Mouse (Mus musculus): ENCODE measurements around the gene Lhfp.
A peak's percentile ranks its signal among the peaks of the same experiment; 100 is the strongest.

Lhfp gene

DNA sequence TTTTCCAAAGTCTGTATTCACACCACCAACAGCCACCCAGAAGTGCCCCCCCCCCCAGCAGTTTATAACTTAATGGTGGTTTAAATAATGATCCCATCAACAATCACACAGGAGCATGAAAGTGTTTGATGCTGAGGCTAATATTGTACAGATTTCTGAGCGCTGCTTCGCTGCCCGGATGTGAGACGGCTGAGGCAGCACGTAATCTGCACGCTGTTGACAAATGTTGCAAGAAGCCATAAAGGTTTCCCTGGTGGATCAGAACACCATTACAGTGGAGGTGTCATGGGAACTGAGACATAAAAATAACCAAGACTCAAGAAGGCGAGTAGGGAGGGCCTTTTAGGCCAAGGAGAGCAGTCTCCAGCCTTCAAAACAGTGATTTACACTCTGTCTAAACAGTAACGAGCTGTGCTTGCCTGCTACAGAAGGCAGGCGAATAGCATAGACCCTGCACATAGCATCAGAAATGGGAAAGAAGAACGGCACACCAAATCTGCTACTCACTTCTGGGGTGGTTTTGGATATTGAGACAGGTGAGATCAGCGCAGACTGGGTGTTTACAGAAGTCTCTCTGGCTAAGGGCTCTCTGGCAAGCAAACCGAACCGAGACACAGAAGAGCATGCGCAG is 248.4 kb downstream of the Lhfp start:
- no peak for DNase-seq

DNA sequence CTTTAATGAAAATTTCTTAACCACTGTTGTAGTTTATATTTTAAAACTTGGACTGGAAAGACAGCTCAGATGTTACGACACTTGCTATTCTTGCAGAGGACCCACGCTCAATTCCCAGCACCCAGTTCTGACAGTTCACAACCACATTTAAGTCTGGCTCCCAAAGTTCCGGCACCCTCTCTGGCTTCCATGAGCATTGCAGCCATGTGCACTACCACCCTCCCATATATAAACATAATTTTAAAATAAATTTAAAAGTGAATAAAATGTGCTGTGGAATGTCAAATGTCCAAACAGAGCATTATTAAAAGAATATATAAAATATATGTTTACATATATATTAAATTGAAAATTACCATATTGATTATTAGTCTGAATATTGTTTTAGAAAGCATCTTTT is 249.9 kb downstream of the Lhfp start:
- DNase-seq, result no peak

GRCm38 (mm10) chr3:53291945-53292344 is 250.6 kb downstream of the Lhfp start:
- DNase-seq, result no peak

DNA sequence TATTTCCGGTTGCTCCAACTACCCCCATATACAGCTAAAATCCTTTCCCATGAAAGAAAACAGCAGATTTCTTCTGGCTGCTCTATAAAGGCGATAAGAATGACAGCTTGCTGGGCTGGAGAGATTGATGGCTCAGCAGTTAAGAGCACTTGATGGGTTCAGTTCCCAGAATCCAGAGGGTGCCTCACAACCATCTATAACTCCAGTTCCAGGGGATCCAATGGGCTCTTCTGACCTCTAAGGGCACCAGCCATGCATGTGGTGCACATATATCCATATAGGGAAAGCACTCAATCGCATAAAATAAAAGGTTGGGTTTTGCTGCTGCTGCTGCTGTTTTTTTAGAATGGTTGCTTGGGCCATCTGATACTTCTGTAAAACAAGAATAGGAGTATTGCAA is 251.1 kb downstream of the Lhfp start:
- DNase-seq, result no peak

- DNase-seq, result no peak
Observed at GRCm38 (mm10) chr3:53292979-53293378, 251.7 kb downstream of the Lhfp start.

DNA sequence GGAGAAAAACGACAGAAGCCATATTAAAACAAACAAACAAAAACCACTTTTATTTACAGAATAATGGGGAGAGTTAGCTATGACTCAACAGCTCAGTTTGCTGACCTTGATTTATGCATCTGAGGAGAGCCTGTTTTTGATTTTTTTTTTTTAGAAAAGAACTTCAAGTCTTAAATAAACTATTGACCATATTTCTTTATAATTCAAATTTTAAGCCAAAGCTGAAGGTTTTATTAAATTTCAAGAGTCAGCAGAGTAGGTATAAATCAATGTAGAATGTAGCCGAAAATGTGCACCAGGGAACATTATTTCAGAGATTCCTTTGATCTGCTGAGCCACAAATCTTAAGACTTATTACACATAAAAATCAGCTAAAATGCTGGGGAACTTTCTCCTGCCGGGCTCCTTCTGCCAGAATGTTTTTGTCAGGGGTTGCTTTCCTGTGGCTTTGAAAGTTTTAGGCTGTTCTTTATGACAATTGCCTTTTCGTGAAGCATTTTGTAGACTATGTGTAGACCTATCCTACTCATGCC is 252.6 kb downstream of the Lhfp start:
- no peak for DNase-seq

DNA sequence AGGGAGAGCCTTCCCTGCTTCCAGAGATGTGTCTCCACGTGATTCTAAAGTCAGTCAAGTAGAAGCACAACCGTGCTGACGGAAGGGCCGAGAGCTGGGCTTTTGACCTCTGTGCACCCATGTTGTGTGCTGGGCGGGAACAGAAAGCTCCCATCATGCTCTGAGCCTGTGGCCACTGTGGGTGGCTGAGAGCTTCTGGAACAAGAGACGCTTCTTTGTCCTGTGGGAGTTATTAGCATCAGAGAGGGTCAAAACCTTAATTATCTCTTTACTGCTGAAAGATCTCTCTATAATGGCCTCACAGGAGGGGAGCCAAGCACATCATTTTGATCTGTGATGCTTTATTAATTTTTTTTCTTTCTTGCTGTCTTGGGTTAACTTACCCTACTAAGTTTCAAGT is 253.5 kb downstream of the Lhfp start:
- no peak for DNase-seq

DNA sequence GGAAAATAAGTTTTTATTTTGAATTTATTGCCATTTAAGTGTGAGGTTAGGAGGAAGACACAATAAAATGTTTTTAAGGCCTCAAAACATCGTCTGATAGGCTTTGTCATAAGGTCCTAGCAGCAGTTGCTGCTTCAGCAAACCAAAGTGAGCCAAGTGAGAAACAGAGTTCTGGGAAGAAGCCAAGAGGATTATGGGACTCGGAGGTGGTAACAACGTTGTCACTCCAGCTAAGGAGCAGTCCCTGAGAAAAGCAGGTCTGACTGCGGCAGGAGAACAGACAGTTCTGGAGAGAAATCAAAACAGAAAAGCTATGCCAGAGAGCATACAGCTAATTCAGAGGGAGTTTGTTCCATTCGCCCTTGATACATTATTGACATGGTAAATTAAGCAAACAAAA is 260.5 kb downstream of the Lhfp start:
- peak; percentile 9 for DNase-seq

- DNase-seq, result no peak
Observed at GRCm38 (mm10) chr3:53304123-53304900, 263.0 kb downstream of the Lhfp start.

DNA sequence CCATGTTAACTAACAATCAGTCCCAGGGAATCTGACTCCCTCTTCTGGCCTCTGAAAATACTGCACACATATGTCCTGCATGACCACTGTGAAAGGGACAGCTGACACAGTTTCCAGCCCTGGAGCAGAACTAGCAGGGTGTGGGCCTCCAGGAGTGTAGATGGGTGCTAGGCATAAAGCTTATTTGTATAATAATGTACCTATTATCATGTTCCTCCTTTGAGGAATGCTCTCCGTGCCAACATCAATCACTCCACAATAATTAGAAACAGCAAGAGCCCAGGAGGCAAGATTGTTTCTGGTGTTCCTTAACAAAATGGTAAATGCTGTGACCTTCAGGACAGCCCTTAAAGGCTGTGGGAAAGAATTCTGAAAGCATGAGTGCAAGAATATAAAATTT is 264.5 kb downstream of the Lhfp start:
- no peak for DNase-seq

- DNase-seq, result no peak
Observed at GRCm38 (mm10) chr3:53308649-53309048, 267.3 kb downstream of the Lhfp start.

DNA sequence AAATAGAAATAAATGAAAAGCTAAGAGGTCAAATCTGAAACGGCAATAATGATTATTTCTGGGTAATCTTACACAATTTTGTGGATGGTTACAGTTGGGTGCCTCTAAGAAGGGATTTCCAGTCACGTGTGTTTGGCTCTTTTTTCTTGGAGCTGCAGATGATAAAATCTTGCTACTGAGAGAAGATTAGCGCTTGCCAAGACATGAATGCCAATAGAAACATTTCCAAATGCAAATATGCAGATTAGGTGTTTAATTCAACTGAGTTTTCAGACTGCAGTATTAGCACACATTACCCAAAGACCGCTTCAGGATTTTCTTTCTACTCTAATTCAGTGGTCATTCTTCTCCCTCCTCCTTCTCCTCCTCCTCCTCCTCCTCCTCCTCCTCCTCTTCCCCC is 268.8 kb downstream of the Lhfp start:
- DNase-seq, result no peak

DNA sequence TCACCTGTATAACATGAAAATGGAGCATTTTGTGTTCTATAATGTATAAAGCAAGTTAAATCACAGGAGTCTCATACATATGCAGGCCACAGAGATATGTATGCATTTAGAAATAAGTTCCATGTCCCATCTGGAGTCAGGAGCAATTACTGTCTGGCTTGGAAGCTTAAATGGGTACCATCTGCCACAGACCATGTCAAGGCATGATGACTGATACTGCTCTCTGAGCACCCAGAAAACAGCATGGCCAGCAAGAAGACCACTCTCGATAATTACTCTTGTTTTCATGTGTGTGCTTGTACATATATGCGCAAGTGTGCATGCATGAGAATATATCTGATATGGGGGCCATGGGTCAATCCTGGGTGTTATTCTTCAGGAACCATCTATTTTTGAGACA is 269.3 kb downstream of the Lhfp start:
- DNase-seq, result no peak
